Mouse (Mus musculus): ENCODE data around the gene Usp53.

- no peak for TF ChIP-seq EP300 (optimal IDR thresholded peaks at IDR 0.05)
- no peak for TF ChIP-seq CTCF (IDR thresholded peaks at IDR 0.05; ENCODE audit: low read depth)
Measured at GRCm38 (mm10) chr3:123018792-123019191, 34.5 kb upstream of the Usp53 start.

Measured in stomach, postnatal 0 days (tissue).